Mouse (Mus musculus): ENCODE data around the gene Kif5a. TPM values are rescaled to one million over a fixed set of nuclear protein-coding genes. Genes with fewer than 3 reads are reported as not detected.

Gene Kif5a
- total and polyA plus RNA-seq, 3 experiments = 0.34 to 2.2 (median 0.45) TPM

GRCm38 (mm10) chr10:127303136-127303535 lies 40.0 kb upstream of the Kif5a start:
- H3K4me1 ChIP-seq (ENCODE audit: control insufficient read depth, insufficient read depth, low read length) = no peaks in the 10 kb centered on the region
- no peaks in the 10 kb centered on the region for H3K36me3 ChIP-seq (ENCODE audit: control insufficient read depth, insufficient read depth, low read length)
- H3K9ac ChIP-seq (ENCODE audit: low read depth, low read length) = no peak overlapping the region
- 92% methylated on average over 11 of the region's 11 CpGs for WGBS
- DNase-seq = no peak
- TF ChIP-seq POLR2A (IDR thresholded peaks at IDR 0.05; ENCODE audit: insufficient read depth, low read depth, low read length) (no peak), EP300 (IDR thresholded peaks at IDR 0.05; ENCODE audit: insufficient read depth, low read depth, low read length) (no peak), CTCF (IDR thresholded peaks at IDR 0.05) (no peak)
- no peak overlapping the region for H3K4me3 ChIP-seq
- no peaks in the 10 kb centered on the region for H3K79me2 ChIP-seq (replicated peaks; ENCODE audit: control insufficient read depth, insufficient read depth, low read length)
- no peaks in the 10 kb centered on the region for H3K27me3 ChIP-seq (ENCODE audit: control insufficient read depth, insufficient read depth, low read length)
- H3K27ac ChIP-seq = no peak overlapping the region
- intact Hi-C loops (cut with DNase I) = no loop called here

GRCm38 (mm10) chr10:127300361-127300760 lies 37.2 kb upstream of the Kif5a start:
- TF ChIP-seq EP300 (IDR thresholded peaks at IDR 0.05; ENCODE audit: insufficient read depth, low read depth, low read length) (no peak), POLR2A (IDR thresholded peaks at IDR 0.05; ENCODE audit: insufficient read depth, low read depth, low read length) (no peak)
- WGBS = 94% methylated on average over 6 of the region's 6 CpGs
- H3K79me2 ChIP-seq (replicated peaks; ENCODE audit: control insufficient read depth, insufficient read depth, low read length) = no peaks in the 10 kb centered on the region
- no peak overlapping the region for H3K4me3 ChIP-seq
- no peak overlapping the region for H3K9ac ChIP-seq (ENCODE audit: low read depth, low read length)
- no peaks in the 10 kb centered on the region for H3K27me3 ChIP-seq (ENCODE audit: control insufficient read depth, insufficient read depth, low read length)
- intact Hi-C loops (cut with DNase I) = no loop called here
- H3K27ac ChIP-seq = no peak overlapping the region
- DNase-seq = no peak
- H3K36me3 ChIP-seq (ENCODE audit: control insufficient read depth, insufficient read depth, low read length) = peaks cover 9% of the 10 kb centered on the region
- H3K4me1 ChIP-seq (ENCODE audit: control insufficient read depth, insufficient read depth, low read length) = peaks cover 2% of the 10 kb centered on the region; the same call in 1 of the 2 replicates

- Histone ChIP-seq H3K36me3 (ENCODE audit: control insufficient read depth, insufficient read depth, low read length) (peaks cover 26% of the 10 kb centered on the region), H3K27me3 (ENCODE audit: control insufficient read depth, insufficient read depth, low read length) (no peaks in the 10 kb centered on the region), H3K4me1 (ENCODE audit: control insufficient read depth, insufficient read depth, low read length) (peaks cover 10% of the 10 kb centered on the region), H3K27ac (no peak overlapping the region), H3K4me3 (no peak overlapping the region), H3K79me2 (replicated peaks; ENCODE audit: control insufficient read depth, insufficient read depth, low read length) (no peaks in the 10 kb centered on the region), H3K9ac (ENCODE audit: low read depth, low read length) (no peak overlapping the region)
- intact Hi-C loops (cut with DNase I) = no loop called here
- DNase-seq = no peak
- no peak for TF ChIP-seq CTCF (IDR thresholded peaks at IDR 0.05)
- 0 out of 2 replicates have a peak, but pooled peaks have one; percentile 31 for TF ChIP-seq EP300 (IDR thresholded peaks at IDR 0.05; ENCODE audit: insufficient read depth, low read depth, low read length)
- peak; percentile 21 for TF ChIP-seq POLR2A (IDR thresholded peaks at IDR 0.05; ENCODE audit: insufficient read depth, low read depth, low read length)
- 65% methylated on average over 16 of the region's 16 CpGs for WGBS
These were observed 34.1 kb upstream of the Kif5a start for GRCm38 (mm10) chr10:127297015-127297871.

GRCm38 (mm10) chr10:127295986-127296794 lies 33.0 kb upstream of the Kif5a start:
- H3K27ac ChIP-seq = no peak overlapping the region
- TF ChIP-seq CTCF (IDR thresholded peaks at IDR 0.05) (no peak), EP300 (IDR thresholded peaks at IDR 0.05; ENCODE audit: insufficient read depth, low read depth, low read length) (no peak), POLR2A (IDR thresholded peaks at IDR 0.05; ENCODE audit: insufficient read depth, low read depth, low read length) (no peak)
- H3K9ac ChIP-seq (ENCODE audit: low read depth, low read length) = peak overlapping the region; percentile 13; the same call in 1 of the 2 replicates
- H3K79me2 ChIP-seq (replicated peaks; ENCODE audit: control insufficient read depth, insufficient read depth, low read length) = no peaks in the 10 kb centered on the region
- H3K4me3 ChIP-seq = no peak overlapping the region
- H3K36me3 ChIP-seq (ENCODE audit: control insufficient read depth, insufficient read depth, low read length) = peaks cover 26% of the 10 kb centered on the region
- DNase-seq = no peak
- WGBS = 75% methylated on average over 24 of the region's 24 CpGs
- intact Hi-C loops (cut with DNase I) = no loop called here
- peaks cover 12% of the 10 kb centered on the region for H3K4me1 ChIP-seq (ENCODE audit: control insufficient read depth, insufficient read depth, low read length)
- no peaks in the 10 kb centered on the region for H3K27me3 ChIP-seq (ENCODE audit: control insufficient read depth, insufficient read depth, low read length)

- intact Hi-C loops (cut with DNase I) = no loop called here
- TF ChIP-seq EP300 (IDR thresholded peaks at IDR 0.05; ENCODE audit: insufficient read depth, low read depth, low read length) = no peak
- 0 out of 2 replicates have a peak, but pooled peaks have one; percentile 16 for TF ChIP-seq POLR2A (IDR thresholded peaks at IDR 0.05; ENCODE audit: insufficient read depth, low read depth, low read length)
These were observed 31.9 kb upstream of the Kif5a start for GRCm38 (mm10) chr10:127294895-127295510.

More at GRCm38 (mm10) chr10:127294895-127295510, 31.9 kb upstream of the Kif5a start:
- Histone ChIP-seq H3K27me3 (ENCODE audit: control insufficient read depth, insufficient read depth, low read length) (no peaks in the 10 kb centered on the region), H3K36me3 (ENCODE audit: control insufficient read depth, insufficient read depth, low read length) (peaks cover 26% of the 10 kb centered on the region), H3K79me2 (replicated peaks; ENCODE audit: control insufficient read depth, insufficient read depth, low read length) (no peaks in the 10 kb centered on the region), H3K9ac (ENCODE audit: low read depth, low read length) (no peak overlapping the region), H3K4me1 (ENCODE audit: control insufficient read depth, insufficient read depth, low read length) (peaks cover 12% of the 10 kb centered on the region), H3K27ac (no peak overlapping the region; the same call in 1 of the 2 replicates), H3K4me3 (no peak overlapping the region)
- 68% methylated on average over 10 of the region's 10 CpGs for WGBS
- no peak for DNase-seq
